Mouse (Mus musculus) neutrophil, adult 5-6 weeks (primary cell): ENCODE measurements around the gene Vcpkmt. TPM values are rescaled to one million over a fixed set of nuclear protein-coding genes. Genes with fewer than 3 reads are reported as not detected.

ENCODE experiments used
- ATAC-seq: fragments of 151-379, 151-347 bp; 2 replicates; pipeline ENCODE4 v1.8.0; 2017; ENCODE audit warnings: mild to moderate bottlenecking, moderate TSS enrichment; ENCODE audit not compliant: insufficient number of reproducible peaks, poor library complexity, low FRiP score, severe bottlenecking; ENCODE audit errors: extremely low read depth
- total RNA-seq: library from RNA; stranded (forward); fragments of 200-1000 nt; gene quantifications from 2 replicates; pipeline ENCODE4 v1.2.3, GENCODE M21; 2017

Vcpkmt gene
- total RNA-seq, 1 experiment from 2014 or later: 10.1 TPM

GRCm38 (mm10) chr12:69541663-69542062 is 41.2 kb downstream of the Vcpkmt start:
- ATAC-seq: no peak

GRCm38 (mm10) chr12:69539353-69539752 is 43.5 kb downstream of the Vcpkmt start:
- no peak for ATAC-seq

GRCm38 (mm10) chr12:69538362-69538950 is 44.4 kb downstream of the Vcpkmt start:
- peak; percentile 65 for ATAC-seq

- peak; percentile 26; the same call in 1 of the 2 replicates for ATAC-seq
Measured at GRCm38 (mm10) chr12:69537675-69538361, 45.0 kb downstream of the Vcpkmt start.

GRCm38 (mm10) chr12:69537243-69537674 is 45.6 kb downstream of the Vcpkmt start:
- ATAC-seq: no peak

GRCm38 (mm10) chr12:69536616-69537242 is 46.1 kb downstream of the Vcpkmt start:
- no peak for ATAC-seq

GRCm38 (mm10) chr12:69533237-69533636 is 49.6 kb downstream of the Vcpkmt start:
- ATAC-seq: no peak

GRCm38 (mm10) chr12:69532530-69532929 is 50.3 kb downstream of the Vcpkmt start:
- no peak for ATAC-seq

- no peak for ATAC-seq
Measured at GRCm38 (mm10) chr12:69532091-69532490, 50.7 kb downstream of the Vcpkmt start.

- ATAC-seq: no peak
Measured at GRCm38 (mm10) chr12:69529694-69530403, 53.0 kb downstream of the Vcpkmt start.

GRCm38 (mm10) chr12:69528275-69529032 is 54.4 kb downstream of the Vcpkmt start:
- ATAC-seq: no peak

Other genes starting within 250 kb of the Vcpkmt start
- 159 and 188 TPM in 2 replicates for gene Nemf, start 225.9 kb downstream of the Vcpkmt start, total RNA-seq
- 210 and 221 TPM in 2 replicates for gene Arf6, start 210.9 kb downstream of the Vcpkmt start, total RNA-seq
- 1.8 and 3.6 TPM in 2 replicates for gene Gm9887, start 210.6 kb downstream of the Vcpkmt start, total RNA-seq
- gene Sos2, start 98.8 kb upstream of the Vcpkmt start, total RNA-seq: 77.1 and 83.1 TPM in 2 replicates
- 3.6 and 5.4 TPM in 2 replicates for gene L2hgdh, start 141.8 kb upstream of the Vcpkmt start, total RNA-seq
- 6.8 and 11.5 TPM in 2 replicates for gene Atp5s, start 141.9 kb upstream of the Vcpkmt start, total RNA-seq
- gene Cdkl1, start 208.2 kb upstream of the Vcpkmt start, total RNA-seq: 12.0 and 18.6 TPM in 2 replicates